Mouse (Mus musculus) spleen, adult 2 months (tissue): ENCODE data around the gene Nomo1. TPM values are rescaled to one million over a fixed set of nuclear protein-coding genes. Genes with fewer than 3 reads are reported as not detected.

Source experiments
- DNase-seq, 2 experiments: peaks; one replicate each; pipeline versions ENCODE4 v3.0.0 to v3.0.0-alpha.2; 2012 to 2021; ENCODE audit warnings: low spot score in 2 of 2, low read depth in 1 of 2
- H3K27ac ChIP-seq: fragments of 200-500 bp; 2 replicates; pipeline ENCODE4 v1.5.1; 2012; ENCODE audit warnings: low read length, inconsistent platforms; ENCODE audit not compliant: insufficient read depth
- H3K27me3 ChIP-seq: fragments of 200-500 bp; 2 replicates; pipeline ENCODE4 v1.6.1; 2012; ENCODE audit warnings: mild to moderate bottlenecking, moderate library complexity, low read length, inconsistent platforms; ENCODE audit not compliant: control insufficient read depth, insufficient read depth
- H3K36me3 ChIP-seq: fragments of 200-500 bp; 2 replicates; pipeline ENCODE4 v1.6.1; 2012; ENCODE audit warnings: mild to moderate bottlenecking, low read length, inconsistent platforms; ENCODE audit not compliant: control insufficient read depth, insufficient read depth
- H3K4me1 ChIP-seq: fragments of 200-500 bp; 2 replicates; pipeline ENCODE4 v1.6.1; 2011; ENCODE audit warnings: inconsistent platforms; ENCODE audit not compliant: control insufficient read depth, insufficient read depth, insufficient read length
- H3K4me3 ChIP-seq: fragments of 200-500 bp; 2 replicates; pipeline ENCODE4 v1.5.1; 2011; ENCODE audit warnings: mild to moderate bottlenecking, inconsistent platforms; ENCODE audit not compliant: insufficient read depth, insufficient read length; ENCODE audit errors: extremely low read depth
- CTCF ChIP-seq: fragments of 200-500 bp; IDR thresholded peaks from 2 replicates; pipeline ENCODE4 v1.5.1; 2011; ENCODE audit warnings: mild to moderate bottlenecking, inconsistent platforms; ENCODE audit not compliant: insufficient read depth, insufficient read length, insufficient replicate concordance; ENCODE audit errors: extremely low read depth
- POLR2A ChIP-seq: fragments of 200-500 bp; IDR thresholded peaks from 2 replicates; pipeline ENCODE4 v1.6.1; 2011; ENCODE audit warnings: low read depth, low read length, inconsistent platforms
- WGBS: fragments of 180-500 bp; shearing (Covaris S2); methylation state at CpG from one replicate; pipeline ENCODE4 v1.1.7; 2018; 5-methylcytosine and 5-hydroxymethylcytosine counted together
- polyA plus RNA-seq: library from polyadenylated mRNA; depleted of rRNA; stranded (reverse); fragments of >200 nt; gene quantifications from 2 replicates; pipeline ENCODE4 v1.2.3, GENCODE M21; 2012; rRNA removed

Nomo1 gene
- 21.1 and 22.5 TPM in 2 replicates for polyA plus RNA-seq

GRCm38 (mm10) chr7:46033109-46033869, at the start of gene Nomo1:
TSS of gene Nomo1 (plus strand) at chr7:46033698.
- Histone ChIP-seq H3K36me3 (0 out of 2 replicates have a peak, but pooled peaks cover 1% of the 10 kb centered on the region), H3K27me3 (no peaks in the 10 kb centered on the region), H3K27ac (no peak within 1 kb of the TSS; the same call in 1 of the 2 replicates), H3K4me1 (peaks cover 8% of the 10 kb centered on the region; the same call in 1 of the 2 replicates), H3K4me3 (peak within 1 kb of the TSS; percentile 97)
- DNase-seq = peak; percentile 94 to 97
- TF ChIP-seq POLR2A (peak; percentile 65; the same call in 1 of the 2 replicates), CTCF (peak; percentile 81)
- 6% methylated on average over 43 of the region's 44 CpGs for WGBS

GRCm38 (mm10) chr7:45986893-45987292, 46.6 kb upstream of the Nomo1 start:
- no peak for DNase-seq
- Histone ChIP-seq H3K4me1 (no peaks in the 10 kb centered on the region), H3K4me3 (no peak overlapping the region), H3K27me3 (no peaks in the 10 kb centered on the region), H3K27ac (no peak overlapping the region), H3K36me3 (no peaks in the 10 kb centered on the region)
- WGBS = 68% methylated on average over 6 of the region's 6 CpGs
- TF ChIP-seq CTCF = no peak
- no peak for TF ChIP-seq POLR2A

DNA sequence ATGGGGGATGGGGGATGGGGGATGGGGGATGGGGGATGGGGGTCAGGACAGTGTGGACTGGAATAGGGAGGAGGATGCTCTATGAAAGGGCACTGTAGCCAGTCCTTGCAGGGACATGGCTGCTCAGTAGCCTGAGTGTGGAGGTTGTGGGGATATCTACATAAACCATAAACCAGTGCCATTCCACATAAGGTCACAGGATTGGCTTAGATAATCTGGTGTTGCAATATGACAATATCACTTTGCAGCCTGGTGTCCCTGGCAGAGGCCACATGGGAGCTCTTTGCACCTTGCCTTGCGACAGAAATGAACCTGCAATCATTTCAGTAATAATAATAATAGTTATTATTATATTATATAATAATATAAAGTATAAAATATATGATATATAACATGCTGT, 45.2 kb upstream of the Nomo1 start:
- no peak overlapping the region for H3K4me3 ChIP-seq
- no peak for TF ChIP-seq CTCF
- no peak for TF ChIP-seq POLR2A
- 77% methylated on average over 1 of the region's 1 CpGs for WGBS
- H3K4me1 ChIP-seq = no peaks in the 10 kb centered on the region
- no peak overlapping the region for H3K27ac ChIP-seq
- DNase-seq = no peak
- H3K36me3 ChIP-seq = no peaks in the 10 kb centered on the region
- H3K27me3 ChIP-seq = no peaks in the 10 kb centered on the region

DNA sequence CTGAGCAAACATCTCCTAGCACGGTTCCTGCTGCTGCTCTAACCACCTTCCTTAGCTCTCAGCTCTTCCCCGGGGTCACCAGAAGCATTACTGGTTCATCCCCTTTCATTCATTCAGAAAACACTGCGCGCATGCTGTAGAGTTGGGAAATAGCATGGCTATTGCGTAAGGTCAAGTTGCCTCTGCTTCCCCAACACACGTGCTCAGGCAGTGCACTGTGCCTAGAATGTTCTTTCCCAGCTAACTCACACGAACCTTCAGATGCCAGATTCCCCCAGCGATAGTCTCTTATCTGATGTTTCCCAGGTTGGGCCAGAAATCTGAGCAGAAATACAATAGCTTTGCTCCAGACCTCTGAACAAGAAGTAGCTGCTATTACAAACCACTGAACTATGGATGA, 41.0 kb upstream of the Nomo1 start:
- no peak overlapping the region for H3K27ac ChIP-seq
- no peaks in the 10 kb centered on the region for H3K27me3 ChIP-seq
- WGBS = 73% methylated on average over 8 of the region's 8 CpGs
- TF ChIP-seq POLR2A (no peak), CTCF (no peak)
- no peak overlapping the region for H3K4me3 ChIP-seq
- DNase-seq = no peak
- H3K36me3 ChIP-seq = no peaks in the 10 kb centered on the region
- no peaks in the 10 kb centered on the region for H3K4me1 ChIP-seq

DNA sequence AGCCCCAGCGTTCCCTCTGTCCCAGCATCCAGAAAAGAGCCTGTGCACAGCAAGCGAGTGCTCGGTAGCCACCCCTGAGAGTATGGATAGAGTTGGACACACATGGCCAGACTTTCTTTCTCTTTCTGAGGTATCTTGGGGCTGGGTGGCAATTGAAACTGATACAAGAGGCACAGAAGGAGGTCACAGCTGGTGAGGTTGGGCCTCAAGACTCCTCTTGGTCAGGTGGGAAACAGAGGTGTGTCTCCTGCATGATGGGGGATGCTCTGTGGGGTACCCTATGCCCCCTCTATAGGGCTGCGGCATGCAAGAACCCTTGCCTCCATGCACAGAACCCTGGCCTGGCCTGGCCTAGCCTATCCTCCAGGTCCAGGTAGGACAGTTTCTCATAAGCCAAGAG, 32.9 kb upstream of the Nomo1 start:
- TF ChIP-seq CTCF (no peak), POLR2A (no peak)
- DNase-seq = no peak
- Histone ChIP-seq H3K4me3 (no peak overlapping the region), H3K4me1 (no peaks in the 10 kb centered on the region), H3K36me3 (no peaks in the 10 kb centered on the region), H3K27ac (no peak overlapping the region), H3K27me3 (no peaks in the 10 kb centered on the region)
- 88% methylated on average over 4 of the region's 4 CpGs for whole genome bisulfite sequencing

GRCm38 (mm10) chr7:46002748-46003147, 30.8 kb upstream of the Nomo1 start:
- TF ChIP-seq CTCF = no peak
- TF ChIP-seq POLR2A = no peak
- Histone ChIP-seq H3K27me3 (no peaks in the 10 kb centered on the region), H3K36me3 (no peaks in the 10 kb centered on the region), H3K27ac (no peak overlapping the region), H3K4me1 (no peaks in the 10 kb centered on the region), H3K4me3 (no peak overlapping the region)
- WGBS = 63% methylated on average over 4 of the region's 4 CpGs
- DNase-seq = no peak

DNA sequence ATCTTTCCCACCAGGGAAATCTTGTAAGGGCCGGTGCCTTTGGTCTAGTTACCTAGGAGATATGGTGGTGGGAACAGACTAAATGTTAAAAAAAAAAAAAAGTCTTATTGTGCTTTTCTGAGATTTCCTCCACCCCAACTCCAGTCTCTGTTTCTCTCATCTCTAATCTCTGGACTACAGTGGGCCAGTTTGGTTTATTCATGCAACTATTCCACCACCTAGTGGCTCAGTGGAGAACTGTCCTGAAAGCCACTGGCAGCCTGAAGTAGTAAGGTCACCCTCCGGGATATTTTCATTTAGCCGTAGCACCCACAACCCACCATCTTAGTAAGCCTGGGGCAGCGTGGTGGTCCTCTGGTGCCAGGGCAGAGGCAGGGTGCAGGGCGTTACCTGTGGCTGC, 23.9 kb upstream of the Nomo1 start:
- no peaks in the 10 kb centered on the region for H3K4me1 ChIP-seq
- H3K27me3 ChIP-seq = no peaks in the 10 kb centered on the region
- H3K27ac ChIP-seq = no peak overlapping the region
- no peak overlapping the region for H3K4me3 ChIP-seq
- WGBS = 19% methylated on average over 5 of the region's 5 CpGs
- peak in 1 of 2 experiments; percentile 36 for DNase-seq
- no peak for TF ChIP-seq POLR2A
- TF ChIP-seq CTCF = peak; percentile 35; the same call in 1 of the 2 replicates
- no peaks in the 10 kb centered on the region for H3K36me3 ChIP-seq
